Mouse (Mus musculus): Measurements from ENCODE around the gene Hoxc9. TPM values are rescaled to one million over a fixed set of nuclear protein-coding genes. Genes with fewer than 3 reads are reported as not detected.

The Hoxc9 gene
- total RNA-seq, 2 experiments from 2014 or later, result not detected

GRCm38 (mm10) chr15:102955007-102955382 is 21.2 kb upstream of the Hoxc9 start:
- intact Hi-C loops (cut with DNase I), result no loop called here
- DNase-seq (ENCODE audit: low spot score in 2 of 2), result no peak

GRCm38 (mm10) chr15:102955833-102956640 is 20.2 kb upstream of the Hoxc9 start:
- DNase-seq (ENCODE audit: low spot score in 2 of 2), result no peak
- intact Hi-C loops (cut with DNase I), result no loop called here

- no peak for DNase-seq (ENCODE audit: low spot score in 2 of 2)
- intact Hi-C loops (cut with DNase I), result no loop called here
Measured at GRCm38 (mm10) chr15:102956906-102957305, 19.3 kb upstream of the Hoxc9 start.

GRCm38 (mm10) chr15:102959663-102960191 is 16.5 kb upstream of the Hoxc9 start:
- DNase-seq (ENCODE audit: low spot score in 2 of 2), result no peak
- intact Hi-C loops (cut with DNase I), result no loop called here

GRCm38 (mm10) chr15:102961728-102962127 is 14.5 kb upstream of the Hoxc9 start:
- DNase-seq (ENCODE audit: low spot score in 2 of 2), result no peak
- intact Hi-C loops (cut with DNase I), result no loop called here

GRCm38 (mm10) chr15:102962492-102962891 is 13.7 kb upstream of the Hoxc9 start:
- intact Hi-C loops (cut with DNase I), result no loop called here

GRCm38 (mm10) chr15:102963259-102963658 is 13.0 kb upstream of the Hoxc9 start:
- intact Hi-C loops (cut with DNase I), result no loop called here
- no peak for DNase-seq (ENCODE audit: low spot score in 2 of 2)

More at GRCm38 (mm10) chr15:102962492-102962891, 13.7 kb upstream of the Hoxc9 start:
- no peak for DNase-seq (ENCODE audit: low spot score in 2 of 2)

GRCm38 (mm10) chr15:102963671-102964640 is 12.3 kb upstream of the Hoxc9 start:
- intact Hi-C loops (cut with DNase I), result no loop called here
- no peak for DNase-seq (ENCODE audit: low spot score in 2 of 2)

- intact Hi-C loops (cut with DNase I), result loop anchor here (5.0 kb wide), 1 partner anchor 62 kb away; no protein-coding TSS in a partner anchor
- DNase-seq (ENCODE audit: low spot score in 2 of 2), result no peak
Measured at GRCm38 (mm10) chr15:102965003-102965891, 11.0 kb upstream of the Hoxc9 start.

- intact Hi-C loops (cut with DNase I), result loop anchor here (5.0 kb wide), 1 partner anchor 61 kb away; no protein-coding TSS in a partner anchor
- DNase-seq (ENCODE audit: low spot score in 2 of 2), result no peak
Measured at GRCm38 (mm10) chr15:102965892-102966775, 10.1 kb upstream of the Hoxc9 start.

- intact Hi-C loops (cut with DNase I), result loop anchor here (5.0 kb wide), 1 partner anchor 60 kb away; no protein-coding TSS in a partner anchor
- no peak for DNase-seq (ENCODE audit: low spot score in 2 of 2)
Measured at GRCm38 (mm10) chr15:102966776-102967311, 9.4 kb upstream of the Hoxc9 start, which contains the start of gene Hoxc10. Gene Hoxc10 (plus strand): TSS chr15:102966796.

GRCm38 (mm10) chr15:102967312-102967510 is 9.0 kb upstream of the Hoxc9 start, which contains the start of gene Hoxc5:
Gene Hoxc5 (plus strand): TSS chr15:102967443.
- intact Hi-C loops (cut with DNase I), result loop anchor here (5.0 kb wide), 1 partner anchor 60 kb away; no protein-coding TSS in a partner anchor
- no peak for DNase-seq (ENCODE audit: low spot score in 2 of 2)

GRCm38 (mm10) chr15:102967511-102968397 is 8.5 kb upstream of the Hoxc9 start:
- no peak for DNase-seq (ENCODE audit: low spot score in 2 of 2)
- intact Hi-C loops (cut with DNase I), result loop anchor here (5.0 kb wide), 1 partner anchor 60 kb away; no protein-coding TSS in a partner anchor

- DNase-seq (ENCODE audit: low spot score in 2 of 2), result no peak
- intact Hi-C loops (cut with DNase I), result loop anchor here (5.0 kb wide), 1 partner anchor 58 kb away; no protein-coding TSS in a partner anchor
Measured at GRCm38 (mm10) chr15:102969296-102969695, 6.9 kb upstream of the Hoxc9 start.

GRCm38 (mm10) chr15:102970740-102971139 is 5.5 kb upstream of the Hoxc9 start:
- intact Hi-C loops (cut with DNase I), result loop anchor here (5.0 kb wide), 2 partner anchors 208 to 273 kb away; no protein-coding TSS in a partner anchor
- no peak for DNase-seq (ENCODE audit: low spot score in 2 of 2)

GRCm38 (mm10) chr15:102972254-102972653 is 4.0 kb upstream of the Hoxc9 start:
- no peak for DNase-seq (ENCODE audit: low spot score in 2 of 2)
- intact Hi-C loops (cut with DNase I), result loop anchor here (5.0 kb wide), 2 partner anchors 210 to 275 kb away; no protein-coding TSS in a partner anchor

- no peak for DNase-seq (ENCODE audit: low spot score in 2 of 2)
Measured at GRCm38 (mm10) chr15:102972753-102973152, 3.5 kb upstream of the Hoxc9 start.

More at GRCm38 (mm10) chr15:102972753-102973152, 3.5 kb upstream of the Hoxc9 start:
- intact Hi-C loops (cut with DNase I), result loop anchor here (5.0 kb wide), 2 partner anchors 210 to 275 kb away; no protein-coding TSS in a partner anchor
